Mouse (Mus musculus): ENCODE results near the gene Zscan4f.
"Not testable (repeated sequence)": the region's sequence is repeated elsewhere in the genome, so short reads cannot be mapped to it uniquely, and the experiment has no call there.

Zscan4f gene

GRCm38 (mm10) chr7:11397615-11398014 lies at the start of gene Zscan4f:
Gene Zscan4f (plus strand): TSS chr7:11397915.
- not testable (repeated sequence) for DNase-seq

GRCm38 (mm10) chr7:11384641-11385040 lies 13.1 kb upstream of the Zscan4f start:
- DNase-seq, result not testable (repeated sequence)
